Mouse (Mus musculus) left cerebral cortex, adult 9 months (tissue): ENCODE measurements around the gene Eddm3b.
"Not testable (repeated sequence)": the region's sequence is repeated elsewhere in the genome, so short reads cannot be mapped to it uniquely, and the experiment has no call there.

Experiments
- DNase-seq, 2 experiments: peaks; one replicate each; pipeline ENCODE4 v3.0.0; 2022; ENCODE audit warnings: low spot score in 2 of 2

Gene Eddm3b

GRCm38 (mm10) chr14:51142568-51142967 is 28.3 kb downstream of the Eddm3b start:
- DNase-seq = no peak

GRCm38 (mm10) chr14:51143287-51143686 is 29.1 kb downstream of the Eddm3b start:
- DNase-seq = peak; percentile 23

- DNase-seq = no peak
Observed at GRCm38 (mm10) chr14:51143937-51144336, 29.7 kb downstream of the Eddm3b start.

GRCm38 (mm10) chr14:51144451-51144850 is 30.2 kb downstream of the Eddm3b start:
- DNase-seq = no peak

- DNase-seq = no peak
Observed at GRCm38 (mm10) chr14:51145521-51145920, 31.3 kb downstream of the Eddm3b start.

GRCm38 (mm10) chr14:51146685-51147084 is 32.5 kb downstream of the Eddm3b start, which contains the start of gene Rnase1:
Rnase1 (minus strand) TSS chr14:51146785.
- no peak for DNase-seq

GRCm38 (mm10) chr14:51148006-51148405 is 33.8 kb downstream of the Eddm3b start:
- DNase-seq = no peak

GRCm38 (mm10) chr14:51149164-51149563 is 34.9 kb downstream of the Eddm3b start:
- DNase-seq = no peak

- DNase-seq = no peak
Observed at GRCm38 (mm10) chr14:51150206-51150831, 36.1 kb downstream of the Eddm3b start.

GRCm38 (mm10) chr14:51152249-51152870 is 38.1 kb downstream of the Eddm3b start:
- DNase-seq = no peak

GRCm38 (mm10) chr14:51156056-51156735 is 42.0 kb downstream of the Eddm3b start:
- DNase-seq = no peak

- no peak for DNase-seq
Observed at GRCm38 (mm10) chr14:51156736-51157068, 42.5 kb downstream of the Eddm3b start.

- no peak for DNase-seq
Observed at GRCm38 (mm10) chr14:51157072-51157471, 42.8 kb downstream of the Eddm3b start.

- not testable (repeated sequence) for DNase-seq
Observed at GRCm38 (mm10) chr14:51161976-51162375, 47.8 kb downstream of the Eddm3b start, which contains the start of gene Rnase2b. Rnase2b (plus strand) TSS chr14:51162260.

GRCm38 (mm10) chr14:51163323-51163722 is 49.1 kb downstream of the Eddm3b start:
- DNase-seq = not testable (repeated sequence)

GRCm38 (mm10) chr14:51165435-51165834 is 51.2 kb downstream of the Eddm3b start:
- DNase-seq = no peak

GRCm38 (mm10) chr14:51166068-51166467 is 51.8 kb downstream of the Eddm3b start:
- DNase-seq = no peak
